Mouse (Mus musculus) mature B cell (primary cell): ENCODE data around the gene Scpep1.
"Not testable (repeated sequence)": the region's sequence is repeated elsewhere in the genome, so short reads cannot be mapped to it uniquely, and the experiment has no call there.

Experiments used
- in situ Hi-C: fragments of 300-500 bp; cut with MboI; formaldehyde crosslinking; loops from 2 replicates; pipeline ENCODE4 v1.14.3; 2019

Scpep1 gene

GRCm38 (mm10) chr11:88926566-88926965 is 28.7 kb downstream of the Scpep1 start:
- in situ Hi-C loops: no loop called here

DNA sequence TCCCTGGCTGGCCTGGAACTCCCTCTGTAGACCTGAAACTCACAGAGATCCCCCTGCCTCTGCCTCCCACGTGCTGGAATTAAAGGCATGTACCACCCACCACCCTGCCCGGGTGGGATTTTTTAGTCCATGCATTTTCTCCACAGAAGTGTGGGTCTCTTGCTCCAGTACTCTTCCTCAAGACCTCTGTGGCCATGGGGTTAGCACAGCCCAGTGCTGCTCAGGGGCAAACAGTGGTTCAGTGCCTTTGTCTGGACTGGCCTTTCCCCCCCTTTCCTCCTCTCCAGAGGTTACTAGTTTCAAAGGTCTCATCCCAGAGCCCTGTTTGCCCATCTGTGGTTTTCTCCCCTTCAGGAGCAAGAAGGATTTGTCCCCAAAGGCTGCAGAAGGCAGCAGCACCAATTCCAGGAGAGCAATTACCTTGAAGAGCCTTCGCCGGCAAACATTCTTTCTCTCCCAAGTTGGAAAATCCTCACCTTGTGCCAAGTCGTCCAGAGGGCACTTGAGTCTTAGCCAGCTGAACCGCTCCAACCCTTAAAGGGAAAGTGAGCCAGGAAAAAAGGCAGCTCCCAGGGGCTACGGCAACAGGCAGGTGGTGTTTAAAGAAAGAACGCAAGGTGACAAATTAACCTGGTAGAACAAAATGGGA is 45.8 kb downstream of the Scpep1 start:
- in situ Hi-C loops: no loop called here

DNA sequence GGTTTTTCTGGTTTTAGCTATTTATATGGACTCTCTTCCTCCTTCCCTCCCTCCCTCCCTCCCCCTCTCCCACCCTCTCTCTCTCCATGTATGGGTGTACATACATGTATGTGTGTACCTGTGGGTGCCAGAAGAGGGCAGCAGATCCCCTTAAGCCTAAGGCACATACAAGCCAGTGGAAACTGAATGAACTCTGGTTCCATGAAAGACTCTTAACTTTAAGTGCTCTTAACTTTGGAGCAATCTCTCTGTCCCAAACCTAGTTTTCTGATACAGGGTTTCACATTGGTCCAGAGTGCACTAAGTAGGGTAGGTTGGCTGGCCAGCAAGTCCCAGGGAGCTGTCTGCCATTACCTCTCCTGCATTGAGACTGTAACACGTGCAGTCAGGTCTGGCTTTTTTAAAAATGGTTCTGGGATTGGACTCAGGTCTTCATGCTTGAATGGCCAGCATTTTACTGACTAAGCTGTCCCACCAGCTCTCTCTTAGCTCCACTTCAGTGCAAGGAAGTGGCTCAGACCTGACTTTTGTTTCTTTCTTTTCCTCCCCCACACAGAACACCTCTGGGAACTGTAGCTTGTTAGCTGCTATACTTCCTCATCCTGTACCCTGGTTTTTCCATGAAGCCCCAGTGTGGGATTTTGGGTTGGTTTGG is 46.6 kb downstream of the Scpep1 start:
- in situ Hi-C loops: no loop called here

DNA sequence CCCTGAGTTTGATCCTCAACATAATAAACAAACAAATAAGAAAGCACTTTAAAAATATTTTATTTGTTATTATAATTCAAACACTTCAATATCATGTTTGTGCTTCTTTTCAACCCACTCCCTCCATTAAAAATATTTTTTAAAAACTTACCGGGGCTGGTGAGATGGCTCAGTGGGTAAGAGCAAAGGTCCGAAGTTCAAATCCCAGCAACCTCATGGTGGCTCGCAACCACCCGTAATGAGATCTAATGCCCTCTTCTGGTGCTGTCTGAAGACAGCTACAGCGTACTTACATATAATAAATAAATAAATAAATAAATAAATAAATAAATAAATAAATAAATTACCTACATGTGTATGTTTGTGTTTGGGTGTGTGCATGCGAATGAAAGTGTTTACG is 47.4 kb downstream of the Scpep1 start:
- in situ Hi-C loops: no loop called here

GRCm38 (mm10) chr11:88905621-88906020 is 49.6 kb downstream of the Scpep1 start:
- in situ Hi-C loops: no loop called here

GRCm38 (mm10) chr11:88904080-88904479 is 51.2 kb downstream of the Scpep1 start:
- in situ Hi-C loops: no loop called here

DNA sequence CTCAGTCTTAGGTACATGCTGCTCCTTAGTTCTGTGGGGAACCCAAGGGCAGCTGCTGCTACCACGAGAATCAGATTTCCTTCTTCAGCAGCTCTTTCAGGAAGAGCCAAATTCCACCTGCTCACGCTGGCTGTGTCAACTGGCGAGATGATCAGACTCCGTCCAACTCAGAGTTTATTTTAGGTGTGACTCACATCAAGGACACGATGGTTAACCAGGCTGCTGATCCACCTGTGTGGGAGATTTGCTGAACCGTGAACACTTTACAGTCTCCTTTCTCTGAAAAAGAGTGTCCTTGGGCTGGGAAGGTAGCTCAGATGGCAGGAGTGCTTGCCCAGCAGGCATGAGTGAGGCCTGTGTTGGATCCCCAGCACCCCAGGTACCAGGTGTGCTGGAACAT is 52.5 kb downstream of the Scpep1 start:
- in situ Hi-C loops: no loop called here

GRCm38 (mm10) chr11:88901341-88901802 is 53.9 kb downstream of the Scpep1 start:
- in situ Hi-C loops: no loop called here

DNA sequence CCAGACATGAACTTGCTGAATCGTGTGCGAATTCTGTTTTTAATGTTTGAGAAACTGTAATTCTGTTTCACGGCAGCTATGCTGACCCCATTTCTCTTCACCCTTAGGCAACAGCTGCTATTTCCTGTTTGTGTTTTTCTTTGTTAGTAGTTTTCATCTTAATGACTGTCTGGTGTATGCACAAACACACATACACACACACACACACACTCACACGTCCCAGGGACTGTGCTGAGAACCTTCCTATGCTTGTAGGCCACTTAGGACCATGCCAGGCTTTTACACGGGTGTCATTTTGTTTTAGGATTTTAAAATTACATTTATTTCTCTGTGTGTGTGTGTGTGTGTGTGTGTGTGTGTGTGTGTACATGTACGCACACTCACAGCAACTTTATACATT is 55.7 kb downstream of the Scpep1 start:
- in situ Hi-C loops: no loop called here

DNA sequence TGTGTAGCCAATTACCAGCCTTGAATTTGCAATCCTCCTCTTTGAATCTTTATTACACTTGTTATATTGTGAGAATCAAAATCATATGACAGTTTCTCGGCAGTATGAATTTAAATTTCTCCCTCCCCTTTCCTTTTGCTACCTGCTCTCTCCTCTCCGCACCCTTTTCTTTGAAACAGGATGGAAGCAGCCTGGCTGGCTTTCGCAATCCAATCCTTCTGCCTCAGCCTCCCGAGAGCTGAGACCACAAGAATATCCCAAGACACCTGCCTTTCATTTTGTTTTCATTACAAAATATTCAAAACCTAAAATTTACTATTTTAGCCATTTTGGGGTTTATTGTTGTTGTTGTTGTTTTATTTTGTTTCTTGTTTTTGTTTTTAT is 56.9 kb downstream of the Scpep1 start:
- in situ Hi-C loops: no loop called here

DNA sequence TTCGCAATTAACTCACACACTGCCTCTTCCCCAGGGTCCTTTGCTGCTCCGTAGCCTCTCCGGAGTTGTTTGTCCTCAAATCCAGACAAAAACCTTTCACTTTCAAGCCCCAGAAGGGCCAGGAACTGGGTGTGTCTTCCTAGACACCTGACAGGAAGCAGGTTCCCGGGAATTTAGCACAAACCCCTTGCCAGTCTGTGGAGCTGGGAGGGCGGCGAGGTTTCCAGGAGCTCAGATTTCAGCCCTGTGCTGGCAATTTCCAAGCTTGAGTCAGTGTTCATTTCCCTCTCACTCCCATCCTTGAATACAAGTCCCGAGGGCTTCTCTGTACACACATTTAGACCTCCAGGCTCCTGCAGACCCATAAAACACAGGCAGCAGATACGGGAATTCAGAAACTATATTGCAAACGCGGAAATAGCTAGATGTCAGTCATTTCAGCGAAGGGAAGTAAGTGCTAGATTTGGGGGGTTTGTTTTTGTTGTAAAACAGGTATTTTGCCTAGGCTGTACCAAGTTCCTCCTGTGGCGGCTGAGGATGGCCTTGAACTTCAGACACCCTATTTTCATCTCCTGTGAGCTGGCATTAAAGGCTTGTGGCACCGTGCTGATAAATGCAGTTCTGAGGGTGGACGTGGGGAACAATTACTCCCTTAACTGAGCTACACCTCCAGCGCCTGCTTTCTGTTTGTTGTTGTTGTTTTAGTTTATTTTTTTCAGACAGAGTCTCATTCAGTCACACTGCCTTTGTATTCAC is 57.5 kb downstream of the Scpep1 start:
- in situ Hi-C loops: no loop called here

- in situ Hi-C loops: not testable (repeated sequence)
Measured at GRCm38 (mm10) chr11:88895800-88896232, 59.4 kb downstream of the Scpep1 start.

DNA sequence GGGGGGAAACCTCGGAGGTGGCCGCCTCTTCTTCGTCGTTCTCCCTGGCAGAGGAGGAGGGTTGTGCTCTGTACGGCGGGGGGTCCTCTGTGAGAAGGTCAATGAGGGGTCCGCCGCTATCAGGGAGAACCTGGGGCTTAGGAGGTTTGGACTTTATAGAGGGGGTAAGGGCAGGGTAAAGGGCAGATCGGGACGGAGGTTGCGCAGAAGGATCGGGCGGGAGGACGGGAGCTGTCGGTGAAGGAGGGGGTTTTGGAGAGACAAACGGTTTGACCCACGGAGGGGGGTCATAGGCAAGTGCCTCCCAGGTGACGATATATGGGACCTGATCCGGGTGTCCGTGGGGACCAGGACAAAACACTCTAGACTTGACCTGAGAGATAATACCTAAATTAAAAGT is 60.0 kb downstream of the Scpep1 start:
- in situ Hi-C loops: not testable (repeated sequence)

DNA sequence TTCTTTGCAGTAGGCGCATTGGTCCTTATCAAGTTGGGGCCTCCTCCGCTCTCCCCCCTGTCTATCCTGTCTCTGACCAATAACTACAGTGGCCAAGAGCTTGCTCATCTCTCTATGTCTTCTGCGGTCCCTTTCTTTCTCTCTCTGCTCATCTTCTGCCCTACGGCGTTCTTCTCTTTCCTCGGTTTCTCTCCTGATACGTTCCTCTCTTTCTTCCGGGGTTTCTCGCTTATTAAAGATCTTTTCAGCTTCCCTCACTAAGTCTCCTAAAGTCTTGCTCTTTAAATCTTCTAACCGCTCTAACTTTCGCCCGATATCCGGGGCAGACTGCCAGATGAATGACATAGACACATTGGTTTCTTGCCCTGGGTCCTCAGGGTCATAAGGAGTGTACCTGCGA is 61.0 kb downstream of the Scpep1 start:
- in situ Hi-C loops: not testable (repeated sequence)

DNA sequence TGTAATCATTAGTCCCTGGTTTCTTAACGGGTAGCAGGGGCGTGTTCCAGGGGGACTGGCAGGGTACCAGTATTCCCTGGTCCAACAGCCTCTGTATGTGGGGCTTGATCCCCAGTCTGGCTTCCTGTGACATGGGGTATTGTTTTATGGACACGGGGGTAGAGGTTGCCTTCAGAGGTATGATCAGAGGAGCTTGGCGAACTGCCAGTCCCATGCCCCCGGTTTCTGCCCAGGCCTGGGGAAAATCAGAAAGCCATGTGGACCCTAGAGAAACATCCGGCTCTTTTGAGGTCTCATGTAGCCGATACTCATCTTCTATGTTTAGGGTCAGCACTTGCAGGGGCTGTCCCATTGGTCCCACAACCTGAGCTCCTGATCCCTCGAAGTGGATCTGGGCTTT is 61.8 kb downstream of the Scpep1 start:
- in situ Hi-C loops: not testable (repeated sequence)

GRCm38 (mm10) chr11:88892789-88893188 is 62.5 kb downstream of the Scpep1 start:
- in situ Hi-C loops: not testable (repeated sequence)

GRCm38 (mm10) chr11:88891921-88892561 is 63.2 kb downstream of the Scpep1 start:
- in situ Hi-C loops: not testable (repeated sequence)

DNA sequence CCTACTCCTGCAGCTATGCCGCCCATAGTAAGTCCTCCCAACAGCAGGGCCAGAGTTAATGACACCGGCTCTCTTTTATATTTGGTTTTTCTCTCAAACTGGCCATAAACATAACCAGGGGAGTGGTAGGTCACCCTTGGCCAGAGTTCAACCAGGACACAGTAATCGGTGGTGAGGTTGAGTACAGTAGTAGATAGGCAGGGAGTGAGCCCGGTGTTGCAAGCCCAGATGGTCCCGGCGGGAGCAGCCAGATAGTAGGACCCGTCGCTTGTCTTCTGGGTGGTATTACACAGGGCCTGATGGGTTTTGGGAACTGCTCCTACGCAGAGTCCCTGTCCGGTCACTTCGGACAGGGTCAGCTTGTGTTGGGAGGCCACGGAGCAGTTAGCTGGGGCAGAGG is 63.8 kb downstream of the Scpep1 start:
- in situ Hi-C loops: not testable (repeated sequence)

GRCm38 (mm10) chr11:88890904-88891303 is 64.4 kb downstream of the Scpep1 start:
- in situ Hi-C loops: not testable (repeated sequence)

DNA sequence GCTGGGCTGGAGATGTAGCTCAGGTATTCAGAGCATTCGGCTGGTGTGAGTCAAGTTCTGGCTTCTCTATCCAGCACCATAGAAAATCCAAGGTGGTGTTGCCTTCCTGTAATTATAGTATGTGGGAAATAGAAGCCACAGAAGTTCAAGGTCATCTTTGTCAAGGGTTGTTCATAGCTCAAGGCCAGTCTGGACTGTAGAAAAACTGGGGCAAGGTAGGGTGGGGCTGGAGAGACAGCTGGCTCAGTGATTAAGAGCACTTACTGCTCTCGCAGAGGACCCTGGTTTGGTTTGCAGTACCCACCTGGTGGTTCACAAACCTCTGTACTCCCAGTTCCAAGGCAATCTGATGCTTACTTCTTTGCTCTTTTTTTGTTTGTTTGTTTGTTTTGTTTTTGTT is 66.3 kb downstream of the Scpep1 start:
- in situ Hi-C loops: no loop called here

DNA sequence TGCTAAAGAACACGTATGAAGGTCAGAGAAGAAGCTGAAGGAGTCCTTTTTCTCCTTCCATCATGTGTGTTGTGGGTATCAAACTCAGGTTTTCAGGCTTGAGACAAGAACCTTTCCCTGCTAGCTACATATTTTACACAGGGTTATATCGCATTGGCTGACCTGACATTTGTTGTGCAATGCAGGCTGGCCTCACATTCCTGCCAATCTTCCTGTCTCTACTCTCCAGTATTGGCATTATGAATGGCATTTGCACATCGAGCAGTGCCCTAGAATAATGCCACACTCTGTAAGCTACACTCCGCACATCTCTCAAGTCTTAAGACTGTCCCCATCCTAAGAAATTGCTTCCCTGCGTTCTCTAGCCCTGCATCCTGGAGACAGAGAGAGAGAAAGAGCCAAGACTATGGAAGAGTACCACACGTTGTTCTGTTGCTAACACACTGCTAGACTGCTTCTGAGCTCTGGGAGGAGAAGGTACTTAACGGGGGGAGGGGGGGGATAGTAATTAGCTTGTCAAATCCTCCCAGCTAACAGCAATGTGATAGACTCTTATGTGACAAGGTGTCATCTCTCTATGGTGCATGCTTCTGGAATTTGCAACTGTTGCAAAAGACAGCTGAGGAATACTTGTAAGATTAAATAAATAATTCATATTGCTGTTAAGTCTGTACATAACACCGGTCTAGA is 70.7 kb downstream of the Scpep1 start:
- in situ Hi-C loops: no loop called here

- in situ Hi-C loops: no loop called here
Measured at GRCm38 (mm10) chr11:88878011-88878410, 77.3 kb downstream of the Scpep1 start.
